Mouse (Mus musculus) intestine, embryonic 14.5 days (tissue): Measurements from ENCODE around the gene Trim66. TPM values are rescaled to one million over a fixed set of nuclear protein-coding genes. Genes with fewer than 3 reads are reported as not detected.

Source experiments
- ATAC-seq: fragments of 200-750 bp; cut with Nextera tagmentation; replicated peaks from 2 replicates; pipeline ENCODE4 v1.8.0; 2017; ENCODE audit warnings: low read depth, moderate number of reproducible peaks, moderate TSS enrichment, moderate library complexity; ENCODE audit not compliant: low FRiP score, low TSS enrichment
- DNase-seq: peaks from one replicate; pipeline ENCODE4 v3.0.0-alpha.2; 2018; ENCODE audit warnings: low spot score
- H3K27ac ChIP-seq: fragments of 300-500 bp; sonication (generic); 2 replicates; pipeline ENCODE4 v1.5.1; 2014; ENCODE audit warnings: low read depth, mild to moderate bottlenecking, control low read depth
- H3K27me3 ChIP-seq: fragments of 300-500 bp; sonication (generic); replicated peaks from 2 replicates; pipeline ENCODE4 v1.6.1; 2014; ENCODE audit warnings: low read length, control low read depth; ENCODE audit not compliant: control insufficient read depth, insufficient read depth
- H3K36me3 ChIP-seq: fragments of 300-500 bp; sonication (generic); 2 replicates; pipeline ENCODE4 v1.6.1; 2014; ENCODE audit warnings: low read length, control low read depth; ENCODE audit not compliant: control insufficient read depth, insufficient read depth
- H3K4me1 ChIP-seq: fragments of 300-500 bp; sonication (generic); replicated peaks from 2 replicates; pipeline ENCODE4 v1.6.1; 2014; ENCODE audit warnings: low read length, control low read depth, mixed read lengths; ENCODE audit not compliant: control insufficient read depth, insufficient read depth
- H3K4me2 ChIP-seq: fragments of 300-500 bp; sonication (generic); 2 replicates; pipeline ENCODE4 v1.6.1; 2014; ENCODE audit warnings: low read length
- H3K4me3 ChIP-seq: fragments of 300-500 bp; sonication (generic); 2 replicates; pipeline ENCODE4 v1.5.1; 2014; ENCODE audit warnings: low read depth, low read length, control low read depth, mixed read lengths
- H3K9ac ChIP-seq: fragments of 300-500 bp; sonication (generic); 2 replicates; pipeline ENCODE4 v1.6.1; 2014; ENCODE audit warnings: mild to moderate bottlenecking, low read length
- H3K9me3 ChIP-seq: fragments of 300-500 bp; sonication (generic); 2 replicates; pipeline ENCODE4 v1.6.1; 2016; ENCODE audit warnings: low read length, control low read depth; ENCODE audit not compliant: control insufficient read depth
- WGBS: fragments of 180-500 bp; shearing (Covaris S2); extraction: QIAGEN DNeasy Blood & Tissue Kit; methylation state at CpG from one replicate; pipeline ENCODE4 v1.1.7; 2014; 5-methylcytosine and 5-hydroxymethylcytosine counted together
- polyA plus RNA-seq: library from polyadenylated mRNA; unstranded; fragments of >200 nt; fragmentation: Nextera tagmentation; extraction: Ambion mirVana; gene quantifications from 2 replicates; pipeline ENCODE4 v1.2.1, GENCODE M21; 2014

Gene Trim66
- polyA plus RNA-seq, 1 experiment from 2014 or later = 0.15 TPM

DNA sequence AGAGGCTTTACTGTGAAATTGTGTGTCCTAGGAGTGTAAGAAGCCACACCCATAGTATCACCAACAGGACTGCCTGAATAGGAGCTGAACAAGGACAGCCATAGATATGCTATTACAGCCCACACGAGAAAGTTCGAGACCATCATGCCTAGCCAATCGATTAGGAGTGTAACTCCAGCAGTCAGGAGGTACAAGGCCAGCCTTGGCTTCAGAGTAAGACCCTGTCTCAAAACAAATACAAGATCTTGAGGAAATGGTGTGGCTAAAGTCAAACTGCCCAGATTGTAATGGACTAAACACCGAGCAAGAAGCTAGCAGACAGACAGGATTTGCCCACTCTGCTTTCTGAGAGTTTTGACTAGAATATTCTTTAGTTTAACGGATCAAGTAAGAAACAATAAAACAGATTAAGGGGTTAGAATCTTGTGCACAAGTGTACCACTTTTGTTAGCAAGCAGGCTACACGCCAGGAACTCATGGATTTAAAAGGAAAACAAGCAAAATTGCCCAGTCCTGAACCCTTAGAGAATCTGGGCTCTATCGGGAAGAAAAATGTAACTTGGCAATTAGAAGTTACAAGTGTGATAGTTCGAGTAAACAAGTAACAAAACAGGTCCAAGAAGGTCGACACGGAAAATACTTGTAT, 10.2 kb upstream of the Trim66 start:
- H3K4me2 ChIP-seq = peak overlapping the region; percentile 76
- no peaks in the 10 kb centered on the region for H3K27me3 ChIP-seq
- no peaks in the 10 kb centered on the region for H3K9me3 ChIP-seq
- WGBS = 16% methylated on average over 10 of the region's 10 CpGs
- H3K4me3 ChIP-seq = peak overlapping the region; percentile 93
- H3K36me3 ChIP-seq = peaks cover 33% of the 10 kb centered on the region
- peak overlapping the region; percentile 100 for H3K9ac ChIP-seq
- peaks cover 26% of the 10 kb centered on the region for H3K4me1 ChIP-seq
- DNase-seq = peak; percentile 71
- no peak for ATAC-seq
- peak overlapping the region; percentile 98 for H3K27ac ChIP-seq

DNA sequence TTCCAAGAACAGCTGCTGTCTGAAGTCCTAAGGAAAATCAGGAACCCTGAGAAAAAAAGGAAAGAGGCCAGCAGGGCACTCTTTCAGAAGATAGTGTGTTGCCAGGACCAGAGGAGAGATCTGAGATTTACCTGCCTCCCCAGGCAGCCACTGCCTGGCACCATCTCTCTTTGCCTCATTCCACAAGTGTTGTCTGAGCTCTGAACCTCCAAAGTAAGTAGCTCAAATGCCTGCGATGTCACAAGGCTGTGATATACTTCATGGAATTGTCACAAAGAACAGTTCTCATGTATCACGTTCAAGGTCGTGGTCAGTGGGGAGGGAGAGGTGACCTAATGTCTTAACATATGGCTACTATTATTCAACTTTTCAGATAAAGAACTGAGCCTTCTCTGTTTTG, 8.6 kb upstream of the Trim66 start:
- H3K9ac ChIP-seq = no peak overlapping the region
- H3K9me3 ChIP-seq = no peaks in the 10 kb centered on the region
- no peak overlapping the region for H3K4me2 ChIP-seq
- ATAC-seq (no peak), DNase-seq (no peak)
- no peak overlapping the region for H3K27ac ChIP-seq
- no peak overlapping the region for H3K4me3 ChIP-seq
- no peaks in the 10 kb centered on the region for H3K27me3 ChIP-seq
- peaks cover 23% of the 10 kb centered on the region for H3K4me1 ChIP-seq
- WGBS = 85% methylated on average over 3 of the region's 3 CpGs
- H3K36me3 ChIP-seq = peaks cover 17% of the 10 kb centered on the region

DNA sequence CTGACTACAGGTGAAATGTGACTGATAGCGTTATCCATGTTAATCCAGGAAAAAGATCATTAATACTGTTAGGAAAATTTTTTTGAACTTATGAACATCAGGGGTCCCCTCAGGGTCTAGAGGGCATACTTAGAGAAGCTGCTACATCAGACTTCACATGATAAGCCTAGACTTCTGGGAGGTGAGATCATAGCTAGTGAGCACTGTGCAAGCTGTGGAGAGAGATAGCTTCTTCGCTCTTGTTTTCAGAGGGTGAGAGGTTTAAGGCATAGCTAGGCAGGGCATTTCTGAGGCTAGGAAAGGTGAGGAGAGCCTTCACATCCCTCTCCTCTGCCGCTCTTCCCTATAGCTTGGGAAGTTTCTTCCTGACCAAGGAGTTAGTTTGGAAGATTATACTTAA, 3.9 kb upstream of the Trim66 start:
- no peaks in the 10 kb centered on the region for H3K9me3 ChIP-seq
- no peak overlapping the region for H3K9ac ChIP-seq
- DNase-seq = no peak
- no peaks in the 10 kb centered on the region for H3K27me3 ChIP-seq
- no peak overlapping the region for H3K4me2 ChIP-seq
- H3K36me3 ChIP-seq = no peaks in the 10 kb centered on the region
- H3K4me3 ChIP-seq = no peak overlapping the region
- no peak overlapping the region for H3K27ac ChIP-seq
- no peaks in the 10 kb centered on the region for H3K4me1 ChIP-seq
- no peak for ATAC-seq
- 84% methylated on average over 3 of the region's 3 CpGs for WGBS

DNA sequence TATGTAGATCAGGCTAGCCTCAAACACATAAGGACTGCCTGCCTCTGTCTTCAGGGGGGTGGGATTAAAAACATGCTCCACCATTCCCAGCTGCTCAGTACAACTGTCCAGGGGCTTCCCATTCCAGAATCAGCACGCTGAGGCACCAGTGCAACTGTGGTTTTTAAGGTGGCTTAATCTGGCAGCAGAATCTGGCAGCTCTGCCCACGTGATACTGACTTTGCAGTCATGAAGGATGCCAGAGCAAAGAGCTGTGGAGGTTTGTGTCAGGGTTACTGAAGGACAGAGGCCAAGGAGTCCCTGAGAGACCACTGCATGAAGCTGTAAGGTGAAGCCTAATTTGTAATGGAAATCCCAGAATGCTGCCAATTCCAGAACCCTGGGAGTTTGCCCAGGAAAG, 2.9 kb upstream of the Trim66 start:
- WGBS = 64% methylated on average over 2 of the region's 2 CpGs
- no peak for DNase-seq
- Histone ChIP-seq H3K4me3 (no peak overlapping the region), H3K27ac (no peak overlapping the region), H3K9me3 (no peaks in the 10 kb centered on the region), H3K4me1 (no peaks in the 10 kb centered on the region), H3K27me3 (no peaks in the 10 kb centered on the region), H3K4me2 (no peak overlapping the region), H3K9ac (no peak overlapping the region), H3K36me3 (no peaks in the 10 kb centered on the region)
- ATAC-seq = no peak

DNA sequence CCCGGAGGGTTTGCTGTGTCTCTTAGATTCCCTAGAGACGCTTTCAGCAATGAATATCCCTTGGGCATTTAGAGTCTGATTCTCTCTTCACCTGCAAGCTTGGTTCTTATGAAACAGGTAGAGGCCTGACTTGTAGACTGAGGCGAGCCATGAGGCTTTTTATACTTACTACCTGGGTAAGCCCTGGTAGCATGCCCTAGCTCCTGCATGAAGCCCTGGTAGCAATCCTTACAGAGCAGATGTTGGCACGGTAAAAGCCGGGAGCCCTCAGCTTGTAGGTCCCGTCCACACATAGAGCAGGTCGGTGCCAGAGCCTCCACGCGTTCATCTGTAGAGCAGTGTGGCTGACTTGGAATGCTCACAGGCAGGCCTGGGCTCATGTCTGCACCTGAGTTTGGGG, 362 bp downstream of the Trim66 start:
- no peak overlapping the region for H3K27ac ChIP-seq
- H3K9ac ChIP-seq = no peak overlapping the region
- no peak overlapping the region for H3K4me2 ChIP-seq
- no peaks in the 10 kb centered on the region for H3K9me3 ChIP-seq
- no peaks in the 10 kb centered on the region for H3K36me3 ChIP-seq
- no peak for DNase-seq
- ATAC-seq = no peak
- no peaks in the 10 kb centered on the region for H3K27me3 ChIP-seq
- no peaks in the 10 kb centered on the region for H3K4me1 ChIP-seq
- 53% methylated on average over 9 of the region's 9 CpGs for WGBS
- no peak overlapping the region for H3K4me3 ChIP-seq

DNA sequence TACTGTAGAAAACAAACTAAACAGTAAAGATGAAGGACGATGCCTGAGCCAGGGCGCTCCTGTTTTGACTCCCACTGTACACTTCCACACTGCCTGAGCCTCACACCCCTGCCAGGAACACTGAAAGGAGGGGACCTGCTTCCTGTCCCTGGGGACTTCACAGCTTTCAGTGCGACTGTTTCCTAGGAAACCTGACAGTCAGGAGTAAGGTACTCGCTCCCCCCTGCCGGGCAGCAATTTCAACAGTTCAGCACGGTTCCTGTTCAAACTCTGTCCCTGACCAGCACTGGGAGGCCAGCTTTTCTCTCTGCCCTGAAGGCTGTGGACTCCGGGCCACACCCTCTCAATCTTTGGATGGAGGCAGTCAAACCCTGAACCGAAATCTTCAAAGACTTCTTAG, 815 bp downstream of the Trim66 start:
- ATAC-seq = no peak

DNA sequence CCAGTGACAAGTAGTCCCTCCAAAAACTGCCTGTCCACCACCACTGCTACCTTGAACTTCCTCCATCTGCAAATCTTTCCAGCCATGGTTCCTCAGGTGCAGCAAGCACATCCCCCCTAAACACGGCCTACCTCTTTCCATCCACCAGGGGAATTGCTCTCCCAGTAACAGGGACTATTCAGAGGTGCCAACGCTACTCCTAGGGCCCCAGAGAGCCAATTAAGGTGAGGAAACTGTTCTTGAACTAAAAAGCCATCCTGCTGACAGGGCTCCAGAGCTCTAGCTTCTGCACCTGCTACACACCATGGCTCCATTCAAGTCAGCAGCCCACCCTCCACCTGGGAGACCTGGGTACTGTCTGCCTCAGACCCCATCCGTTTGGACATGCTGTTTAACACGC, 10.4 kb downstream of the Trim66 start:
- no peak overlapping the region for H3K4me3 ChIP-seq
- no peaks in the 10 kb centered on the region for H3K9me3 ChIP-seq
- no peaks in the 10 kb centered on the region; the same call in 1 of the 2 replicates for H3K4me1 ChIP-seq
- no peaks in the 10 kb centered on the region for H3K36me3 ChIP-seq
- no peak overlapping the region for H3K9ac ChIP-seq
- H3K27me3 ChIP-seq = peaks cover 12% of the 10 kb centered on the region; the same call in 1 of the 2 replicates
- no peak overlapping the region for H3K27ac ChIP-seq
- DNase-seq (no peak), ATAC-seq (no peak)
- 69% methylated on average over 4 of the region's 4 CpGs for WGBS
- H3K4me2 ChIP-seq = no peak overlapping the region

More for the DNA sequence above, 815 bp downstream of the Trim66 start:
- H3K4me3 ChIP-seq = no peak overlapping the region
- no peak overlapping the region for H3K9ac ChIP-seq
- H3K4me2 ChIP-seq = no peak overlapping the region
- DNase-seq = no peak
- no peaks in the 10 kb centered on the region for H3K4me1 ChIP-seq
- H3K9me3 ChIP-seq = no peaks in the 10 kb centered on the region
- H3K27ac ChIP-seq = no peak overlapping the region
- H3K27me3 ChIP-seq = no peaks in the 10 kb centered on the region
- 9% methylated on average over 8 of the region's 8 CpGs for WGBS
- no peaks in the 10 kb centered on the region for H3K36me3 ChIP-seq

DNA sequence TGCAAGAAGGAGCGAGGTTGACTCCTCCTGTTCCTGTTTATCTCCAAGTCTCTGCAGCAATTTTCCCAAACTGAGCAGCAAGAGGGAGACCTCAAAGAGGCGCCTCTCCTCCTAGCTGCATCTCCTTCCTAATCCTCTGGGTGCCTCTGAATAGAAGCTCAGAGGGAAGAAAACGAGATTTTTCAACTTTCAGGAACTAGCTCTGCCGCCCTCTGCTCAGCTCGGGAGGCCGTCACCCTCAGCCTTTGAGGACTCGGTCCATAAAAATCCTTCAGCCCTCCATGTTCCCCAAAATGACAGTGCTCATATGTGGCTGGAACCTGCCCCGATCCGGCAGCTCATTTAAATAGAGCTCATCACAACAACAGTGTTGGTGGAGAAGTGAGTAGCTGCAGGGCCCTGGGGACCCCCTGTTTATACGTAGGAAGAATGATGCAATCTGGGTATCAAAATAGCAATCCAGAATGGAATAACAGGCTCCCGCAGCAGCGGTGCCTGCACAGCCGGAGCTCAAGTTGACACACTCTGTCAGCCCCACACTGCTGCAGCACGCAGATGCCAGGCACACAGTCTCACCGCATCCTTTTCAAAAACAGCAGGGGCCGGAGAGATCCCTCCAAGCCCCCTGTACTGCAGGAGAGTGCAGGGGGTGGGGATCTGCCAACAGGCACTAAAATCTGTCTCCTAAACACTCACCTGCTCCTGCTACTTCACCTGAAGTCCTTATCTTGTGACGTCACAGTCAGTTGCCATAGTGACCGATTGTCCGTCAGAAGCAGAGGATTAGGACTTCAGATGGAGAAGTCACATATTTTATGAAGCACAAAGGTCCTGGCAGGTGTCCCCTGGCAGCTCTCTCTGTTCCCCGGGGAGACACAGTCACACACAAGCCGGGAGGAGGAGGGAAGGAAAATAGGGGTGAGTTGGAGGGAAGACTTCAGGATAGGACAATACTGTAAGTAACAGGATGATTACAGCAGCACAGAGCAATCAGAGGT, 14.3 kb downstream of the Trim66 start:
- H3K4me1 ChIP-seq = no peaks in the 10 kb centered on the region; the same call in 1 of the 2 replicates
- 16% methylated on average over 21 of the region's 21 CpGs for WGBS
- H3K4me3 ChIP-seq = no peak overlapping the region
- H3K27ac ChIP-seq = no peak overlapping the region
- DNase-seq (peak; percentile 56), ATAC-seq (0 out of 2 replicates have a peak, but pooled peaks have one; percentile 40)
- H3K36me3 ChIP-seq = no peaks in the 10 kb centered on the region
- peak overlapping the region; percentile 33 for H3K4me2 ChIP-seq
- no peak overlapping the region for H3K9ac ChIP-seq
- H3K27me3 ChIP-seq = peaks cover 12% of the 10 kb centered on the region; the same call in 1 of the 2 replicates
- no peaks in the 10 kb centered on the region for H3K9me3 ChIP-seq
